Mouse (Mus musculus) Muller cell, postnatal 12 days (primary cell): ENCODE measurements at regions not wholly inside any gene's neighbourhood (a gene's known extent, or its start where the extent isn't known, plus 50 kb on each side); places are given as distances from the start of the nearest gene placed in this dataset.

Source experiments
- DNase-seq: peaks from one replicate; pipeline ENCODE4 v3.0.0-alpha.2; 2015; ENCODE audit errors: inconsistent ontology term

DNA sequence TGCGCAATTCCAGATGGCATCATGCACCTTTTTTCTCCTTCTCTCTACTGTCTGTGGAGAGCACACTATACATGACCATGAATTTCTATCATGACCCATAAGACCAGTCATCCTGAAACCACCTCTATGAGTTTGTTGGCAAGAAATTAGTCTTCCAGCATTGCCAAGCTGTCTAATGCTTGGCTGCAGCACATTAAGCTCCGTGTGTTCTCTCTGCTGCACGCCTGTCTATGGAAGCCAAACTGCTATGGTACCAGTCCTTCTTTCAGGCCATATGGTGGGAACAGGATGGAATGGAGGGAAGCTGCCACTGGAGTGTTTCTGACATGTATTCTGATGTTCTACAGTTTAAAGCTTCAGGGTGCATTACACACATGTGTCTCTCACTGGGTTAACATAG lies 121.0 kb upstream of the Cblb start:
- no peak for DNase-seq

DNA sequence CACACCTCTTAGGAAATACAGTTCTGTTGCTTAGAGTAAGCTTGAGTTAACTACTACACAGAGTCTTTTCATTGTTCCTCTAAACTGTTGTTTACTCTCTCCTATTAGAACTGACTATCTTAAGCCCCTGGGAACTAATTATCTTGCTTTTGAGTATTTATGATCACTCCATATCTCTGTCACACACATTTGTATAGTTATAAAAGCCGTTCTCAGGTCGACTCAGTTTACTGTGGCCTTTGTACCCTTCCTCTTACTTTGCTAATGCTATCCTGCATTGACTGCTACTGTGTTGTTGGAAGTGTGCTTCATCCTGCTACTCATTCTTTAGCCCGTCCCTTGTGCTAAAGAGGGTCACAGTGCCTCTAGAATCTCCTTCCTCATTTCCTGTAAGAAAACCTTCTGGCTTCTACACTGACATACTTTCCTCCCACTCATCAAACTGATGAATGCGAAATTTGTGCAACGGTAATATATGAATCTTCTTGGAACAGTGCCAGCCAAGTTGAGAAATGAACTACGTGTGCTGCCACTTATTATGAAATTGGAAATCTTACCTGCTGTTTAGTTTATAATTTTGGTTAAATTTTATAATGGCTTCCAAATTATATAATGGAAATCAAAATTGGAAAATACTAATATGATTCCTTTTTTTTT lies 119.8 kb upstream of the Cblb start:
- DNase-seq = no peak

- DNase-seq = no peak
Observed at GRCm38 (mm10) chr16:51915034-51915928, 115.7 kb upstream of the Cblb start.

DNA sequence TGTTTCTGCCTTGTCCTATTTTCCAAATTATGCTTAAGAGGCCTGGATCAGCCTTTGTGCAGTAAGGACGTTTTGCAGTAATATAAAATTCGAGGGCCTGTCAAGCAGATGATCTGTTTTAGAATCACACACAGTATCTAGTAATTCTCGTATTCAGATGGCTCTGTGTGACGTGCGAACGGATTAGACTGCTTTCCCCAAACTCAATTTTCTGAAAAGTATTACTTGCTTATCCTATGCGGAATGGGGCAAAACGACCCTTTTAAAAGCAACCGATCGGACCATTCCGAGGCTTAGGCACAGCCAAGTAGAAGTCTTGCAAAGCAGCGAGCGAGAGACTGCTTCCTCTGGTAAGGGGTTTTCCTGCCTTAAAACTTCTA lies 115.1 kb upstream of the Cblb start:
- no peak for DNase-seq

GRCm38 (mm10) chr16:51916337-51916736 lies 114.7 kb upstream of the Cblb start:
- no peak for DNase-seq

- no peak for DNase-seq
Observed at GRCm38 (mm10) chr16:51916820-51917219, 114.2 kb upstream of the Cblb start.

DNA sequence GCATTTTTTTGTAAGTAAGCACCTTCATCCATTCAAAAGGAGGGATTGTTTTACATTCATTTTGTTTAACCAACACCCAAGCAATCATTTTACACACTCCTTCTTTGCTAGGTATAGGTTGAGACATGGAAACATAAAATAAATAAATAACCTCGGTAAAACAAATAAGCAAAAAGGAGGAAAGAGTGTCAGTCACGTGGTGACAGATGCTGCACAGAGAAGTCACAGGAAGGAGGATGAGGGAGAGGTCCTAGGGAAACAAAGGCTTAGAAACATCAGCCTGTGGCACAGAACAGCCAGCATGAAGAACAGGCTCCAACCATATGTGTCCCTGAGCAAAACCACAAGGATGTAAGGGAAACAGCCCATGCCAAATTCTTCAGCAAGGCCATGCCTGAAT lies 113.5 kb upstream of the Cblb start:
- DNase-seq = no peak

GRCm38 (mm10) chr16:51921025-51921424 lies 110.0 kb upstream of the Cblb start:
- DNase-seq = no peak

GRCm38 (mm10) chr16:51922589-51922988 lies 108.4 kb upstream of the Cblb start:
- DNase-seq = no peak

- no peak for DNase-seq
Observed at GRCm38 (mm10) chr16:51925639-51926038, 105.4 kb upstream of the Cblb start.

DNA sequence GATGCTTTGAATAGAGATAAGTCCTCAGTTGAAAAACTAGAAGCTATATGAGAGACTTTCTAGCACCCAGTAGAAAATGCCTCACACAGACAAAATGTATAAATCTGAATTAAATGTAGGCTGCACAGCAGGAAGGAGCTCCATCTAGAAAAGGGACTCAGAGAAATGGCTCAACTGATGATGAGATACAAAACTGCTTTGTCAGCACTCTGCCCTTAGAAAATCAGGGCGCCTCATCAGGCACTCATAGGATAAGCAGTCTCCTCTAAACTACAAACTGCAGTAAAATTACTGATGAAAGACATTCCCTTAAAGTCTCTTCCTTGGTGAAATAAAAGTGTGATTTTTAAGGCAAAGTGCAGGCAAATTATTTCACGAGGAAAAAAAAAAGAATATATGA lies 97.9 kb upstream of the Cblb start:
- no peak for DNase-seq

GRCm38 (mm10) chr16:51933965-51934364 lies 97.1 kb upstream of the Cblb start:
- no peak for DNase-seq

- DNase-seq = no peak
Observed at GRCm38 (mm10) chr16:51937298-51937697, 93.7 kb upstream of the Cblb start.

DNA sequence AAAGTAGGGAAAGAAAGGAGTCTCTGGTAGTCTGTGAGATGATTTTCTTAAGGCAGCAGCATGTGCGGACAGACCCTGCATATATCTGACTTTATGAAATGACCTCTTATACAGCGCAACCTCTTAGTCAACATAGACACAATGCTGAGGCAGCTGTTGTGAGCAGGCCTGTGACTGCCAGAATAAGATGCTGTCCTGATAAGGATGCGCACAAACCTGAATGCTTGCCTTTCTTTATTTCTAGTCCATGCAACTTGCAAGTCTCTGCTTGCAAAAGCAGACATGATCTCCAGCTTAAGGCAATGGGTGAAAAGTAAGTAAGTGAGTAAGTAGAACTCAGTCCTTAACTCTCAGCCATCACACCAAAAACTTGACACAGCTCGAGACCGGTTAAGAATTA lies 92.0 kb upstream of the Cblb start:
- DNase-seq = no peak

- no peak for DNase-seq
Observed at GRCm38 (mm10) chr16:51940574-51940973, 90.5 kb upstream of the Cblb start.

GRCm38 (mm10) chr16:51942431-51943130 lies 88.4 kb upstream of the Cblb start:
- DNase-seq = no peak

GRCm38 (mm10) chr16:51967051-51967845 lies 63.8 kb upstream of the Cblb start:
- peak; percentile 19 for DNase-seq
